Mouse (Mus musculus): Measurements from ENCODE around the gene Snd1. TPM values are rescaled to one million over a fixed set of nuclear protein-coding genes. Genes with fewer than 3 reads are reported as not detected.

Snd1 gene
- polyA plus RNA-seq, 1 experiment from 2014 or later = 56.1 TPM

GRCm38 (mm10) chr6:28895004-28895515, 420.1 kb downstream of the Snd1 start:
- H3K4me1 ChIP-seq (ENCODE audit: control insufficient read depth, low read depth, low read length) = no peaks in the 10 kb centered on the region
- no peak overlapping the region for H3K9ac ChIP-seq (ENCODE audit: low read depth, low read length)
- H3K36me3 ChIP-seq (ENCODE audit: control insufficient read depth, insufficient read depth) = no peaks in the 10 kb centered on the region
- H3K27ac ChIP-seq (ENCODE audit: low read length) = no peak overlapping the region
- no peak for ATAC-seq (ENCODE audit: low read depth)
- no peak overlapping the region for H3K4me2 ChIP-seq (ENCODE audit: low read depth, low read length)
- no peaks in the 10 kb centered on the region for H3K9me3 ChIP-seq (replicated peaks; ENCODE audit: control insufficient read depth, low read length)
- no peak overlapping the region for H3K4me3 ChIP-seq (ENCODE audit: low read depth, low read length)
- no peaks in the 10 kb centered on the region for H3K27me3 ChIP-seq (ENCODE audit: control insufficient read depth, insufficient read depth, low read depth, low read length)
- 71% methylated on average over 12 of the region's 12 CpGs for WGBS (ENCODE audit: insufficient replicate concordance)

- Histone ChIP-seq H3K9me3 (replicated peaks; ENCODE audit: control insufficient read depth, low read length) (no peaks in the 10 kb centered on the region), H3K4me1 (ENCODE audit: control insufficient read depth, low read depth, low read length) (no peaks in the 10 kb centered on the region), H3K9ac (ENCODE audit: low read depth, low read length) (no peak overlapping the region), H3K27me3 (ENCODE audit: control insufficient read depth, insufficient read depth, low read depth, low read length) (no peaks in the 10 kb centered on the region), H3K4me2 (ENCODE audit: low read depth, low read length) (no peak overlapping the region), H3K36me3 (ENCODE audit: control insufficient read depth, insufficient read depth) (no peaks in the 10 kb centered on the region), H3K4me3 (ENCODE audit: low read depth, low read length) (no peak overlapping the region), H3K27ac (ENCODE audit: low read length) (no peak overlapping the region)
- 63% methylated on average over 6 of the region's 6 CpGs for WGBS (ENCODE audit: insufficient replicate concordance)
- no peak for ATAC-seq (ENCODE audit: low read depth)
Observed at GRCm38 (mm10) chr6:28895726-28896125, 420.8 kb downstream of the Snd1 start.

GRCm38 (mm10) chr6:28896762-28897320, 421.9 kb downstream of the Snd1 start:
- no peak for ATAC-seq (ENCODE audit: low read depth)
- H3K4me3 ChIP-seq (ENCODE audit: low read depth, low read length) = no peak overlapping the region
- H3K4me1 ChIP-seq (ENCODE audit: control insufficient read depth, low read depth, low read length) = no peaks in the 10 kb centered on the region
- 39% methylated on average over 5 of the region's 5 CpGs for WGBS (ENCODE audit: insufficient replicate concordance)
- no peaks in the 10 kb centered on the region for H3K36me3 ChIP-seq (ENCODE audit: control insufficient read depth, insufficient read depth)
- no peaks in the 10 kb centered on the region for H3K9me3 ChIP-seq (replicated peaks; ENCODE audit: control insufficient read depth, low read length)
- H3K27ac ChIP-seq (ENCODE audit: low read length) = no peak overlapping the region
- H3K9ac ChIP-seq (ENCODE audit: low read depth, low read length) = no peak overlapping the region
- H3K4me2 ChIP-seq (ENCODE audit: low read depth, low read length) = no peak overlapping the region
- no peaks in the 10 kb centered on the region for H3K27me3 ChIP-seq (ENCODE audit: control insufficient read depth, insufficient read depth, low read depth, low read length)

- Histone ChIP-seq H3K27ac (ENCODE audit: low read length) (no peak overlapping the region), H3K36me3 (ENCODE audit: control insufficient read depth, insufficient read depth) (no peaks in the 10 kb centered on the region), H3K9ac (ENCODE audit: low read depth, low read length) (no peak overlapping the region), H3K9me3 (replicated peaks; ENCODE audit: control insufficient read depth, low read length) (no peaks in the 10 kb centered on the region), H3K4me2 (ENCODE audit: low read depth, low read length) (no peak overlapping the region), H3K4me1 (ENCODE audit: control insufficient read depth, low read depth, low read length) (no peaks in the 10 kb centered on the region), H3K27me3 (ENCODE audit: control insufficient read depth, insufficient read depth, low read depth, low read length) (no peaks in the 10 kb centered on the region), H3K4me3 (ENCODE audit: low read depth, low read length) (no peak overlapping the region)
- no peak for ATAC-seq (ENCODE audit: low read depth)
- 49% methylated on average over 11 of the region's 11 CpGs for WGBS (ENCODE audit: insufficient replicate concordance)
Observed at GRCm38 (mm10) chr6:28897326-28898085, 422.6 kb downstream of the Snd1 start.

GRCm38 (mm10) chr6:28898836-28899235, 423.9 kb downstream of the Snd1 start:
- no peaks in the 10 kb centered on the region for H3K27me3 ChIP-seq (ENCODE audit: control insufficient read depth, insufficient read depth, low read depth, low read length)
- H3K9ac ChIP-seq (ENCODE audit: low read depth, low read length) = no peak overlapping the region
- H3K4me3 ChIP-seq (ENCODE audit: low read depth, low read length) = no peak overlapping the region
- no peaks in the 10 kb centered on the region for H3K9me3 ChIP-seq (replicated peaks; ENCODE audit: control insufficient read depth, low read length)
- no peaks in the 10 kb centered on the region for H3K4me1 ChIP-seq (ENCODE audit: control insufficient read depth, low read depth, low read length)
- no peak overlapping the region for H3K27ac ChIP-seq (ENCODE audit: low read length)
- H3K36me3 ChIP-seq (ENCODE audit: control insufficient read depth, insufficient read depth) = no peaks in the 10 kb centered on the region
- H3K4me2 ChIP-seq (ENCODE audit: low read depth, low read length) = no peak overlapping the region
- WGBS (ENCODE audit: insufficient replicate concordance) = 20% methylated on average over 10 of the region's 10 CpGs
- ATAC-seq (ENCODE audit: low read depth) = no peak

DNA sequence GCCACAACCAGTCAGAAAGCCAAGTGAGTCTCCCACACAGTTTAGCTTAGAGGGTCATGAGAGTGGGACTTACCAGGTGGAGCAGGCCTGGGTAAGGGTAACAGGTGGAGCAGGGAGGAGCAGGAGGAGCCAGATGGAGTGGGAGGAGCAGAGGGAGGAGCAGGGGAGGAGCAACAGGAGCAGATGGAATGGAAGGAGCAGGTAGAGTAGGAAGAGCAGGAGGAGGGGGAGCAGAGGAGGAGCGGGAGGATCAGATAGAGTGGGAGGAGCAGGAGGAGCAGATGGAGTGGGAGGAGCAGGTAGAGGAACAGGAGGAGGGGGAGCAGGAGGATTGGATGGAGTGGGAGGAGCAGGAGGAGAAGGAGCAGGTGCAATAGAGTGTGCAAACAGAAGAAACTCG, 427.6 kb downstream of the Snd1 start:
- H3K9me3 ChIP-seq (replicated peaks; ENCODE audit: control insufficient read depth, low read length) = no peaks in the 10 kb centered on the region
- WGBS (ENCODE audit: insufficient replicate concordance) = 39% methylated on average over 2 of the region's 2 CpGs
- no peaks in the 10 kb centered on the region for H3K27me3 ChIP-seq (ENCODE audit: control insufficient read depth, insufficient read depth, low read depth, low read length)
- no peak for ATAC-seq (ENCODE audit: low read depth)
- no peak overlapping the region for H3K9ac ChIP-seq (ENCODE audit: low read depth, low read length)
- no peak overlapping the region for H3K4me3 ChIP-seq (ENCODE audit: low read depth, low read length)
- H3K4me2 ChIP-seq (ENCODE audit: low read depth, low read length) = no peak overlapping the region
- no peak overlapping the region for H3K27ac ChIP-seq (ENCODE audit: low read length)
- H3K4me1 ChIP-seq (ENCODE audit: control insufficient read depth, low read depth, low read length) = no peaks in the 10 kb centered on the region
- H3K36me3 ChIP-seq (ENCODE audit: control insufficient read depth, insufficient read depth) = no peaks in the 10 kb centered on the region

DNA sequence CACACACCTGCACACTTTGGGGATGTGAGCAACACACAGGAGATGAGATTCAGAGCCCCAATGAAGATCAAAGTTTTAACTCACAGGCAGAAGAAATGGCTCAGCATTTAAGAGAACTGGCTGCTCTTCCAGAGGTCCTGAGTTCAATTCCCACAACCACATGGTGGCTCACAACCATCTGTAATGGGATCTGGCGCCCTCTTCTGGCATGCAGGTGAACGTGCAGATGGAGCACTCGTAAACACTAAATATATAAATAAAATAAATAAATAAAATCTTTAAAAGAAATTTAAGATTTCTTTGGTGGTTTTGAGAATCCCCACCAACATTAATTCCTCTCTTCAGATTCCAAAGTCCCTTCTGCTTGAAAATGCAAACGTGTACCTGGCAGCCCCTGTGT, 429.5 kb downstream of the Snd1 start:
- Histone ChIP-seq H3K27ac (ENCODE audit: low read length) (no peak overlapping the region), H3K4me2 (ENCODE audit: low read depth, low read length) (no peak overlapping the region), H3K9me3 (replicated peaks; ENCODE audit: control insufficient read depth, low read length) (no peaks in the 10 kb centered on the region), H3K9ac (ENCODE audit: low read depth, low read length) (no peak overlapping the region), H3K36me3 (ENCODE audit: control insufficient read depth, insufficient read depth) (no peaks in the 10 kb centered on the region), H3K4me1 (ENCODE audit: control insufficient read depth, low read depth, low read length) (no peaks in the 10 kb centered on the region), H3K4me3 (ENCODE audit: low read depth, low read length) (no peak overlapping the region), H3K27me3 (ENCODE audit: control insufficient read depth, insufficient read depth, low read depth, low read length) (no peaks in the 10 kb centered on the region)
- 43% methylated on average over 4 of the region's 4 CpGs for WGBS (ENCODE audit: insufficient replicate concordance)
- no peak for ATAC-seq (ENCODE audit: low read depth)

- Histone ChIP-seq H3K9me3 (replicated peaks; ENCODE audit: control insufficient read depth, low read length) (no peaks in the 10 kb centered on the region), H3K9ac (ENCODE audit: low read depth, low read length) (no peak overlapping the region), H3K36me3 (ENCODE audit: control insufficient read depth, insufficient read depth) (no peaks in the 10 kb centered on the region), H3K27me3 (ENCODE audit: control insufficient read depth, insufficient read depth, low read depth, low read length) (no peaks in the 10 kb centered on the region), H3K4me2 (ENCODE audit: low read depth, low read length) (no peak overlapping the region), H3K4me1 (ENCODE audit: control insufficient read depth, low read depth, low read length) (no peaks in the 10 kb centered on the region), H3K27ac (ENCODE audit: low read length) (no peak overlapping the region), H3K4me3 (ENCODE audit: low read depth, low read length) (no peak overlapping the region)
- no peak for ATAC-seq (ENCODE audit: low read depth)
- WGBS (ENCODE audit: insufficient replicate concordance) = 52% methylated on average over 8 of the region's 8 CpGs
Observed at GRCm38 (mm10) chr6:28905301-28905700, 430.4 kb downstream of the Snd1 start.

- H3K27ac ChIP-seq (ENCODE audit: low read length) = no peak overlapping the region
- ATAC-seq (ENCODE audit: low read depth) = no peak
- no peaks in the 10 kb centered on the region for H3K36me3 ChIP-seq (ENCODE audit: control insufficient read depth, insufficient read depth)
- H3K4me3 ChIP-seq (ENCODE audit: low read depth, low read length) = no peak overlapping the region
- 51% methylated on average over 15 of the region's 15 CpGs for WGBS (ENCODE audit: insufficient replicate concordance)
- H3K9me3 ChIP-seq (replicated peaks; ENCODE audit: control insufficient read depth, low read length) = no peaks in the 10 kb centered on the region; the same call in 1 of the 2 replicates
- H3K4me2 ChIP-seq (ENCODE audit: low read depth, low read length) = no peak overlapping the region
- no peak overlapping the region for H3K9ac ChIP-seq (ENCODE audit: low read depth, low read length)
- no peaks in the 10 kb centered on the region for H3K27me3 ChIP-seq (ENCODE audit: control insufficient read depth, insufficient read depth, low read depth, low read length)
- no peaks in the 10 kb centered on the region for H3K4me1 ChIP-seq (ENCODE audit: control insufficient read depth, low read depth, low read length)
Observed at GRCm38 (mm10) chr6:28909866-28910265, 434.9 kb downstream of the Snd1 start.

All from liver, embryonic 16.5 days (tissue).